Mouse (Mus musculus) small intestine, adult 2 months (tissue): Measurements from ENCODE around the gene Smarce1.

Experiments used
- CTCF ChIP-seq: fragments of 200-500 bp; IDR thresholded peaks from 2 replicates; pipeline ENCODE4 v1.5.1; 2012; ENCODE audit warnings: low read depth, mild to moderate bottlenecking, control low read depth, inconsistent platforms, low read length, moderate library complexity, mixed read lengths; ENCODE audit not compliant: insufficient replicate concordance, insufficient read length; ENCODE audit errors: extremely low read depth
- POLR2A ChIP-seq: fragments of 200-500 bp; IDR thresholded peaks from 2 replicates; pipeline ENCODE4 v1.6.1; 2012; ENCODE audit warnings: low read depth, mild to moderate bottlenecking, control low read depth, inconsistent platforms, low read length, moderate library complexity

DNA sequence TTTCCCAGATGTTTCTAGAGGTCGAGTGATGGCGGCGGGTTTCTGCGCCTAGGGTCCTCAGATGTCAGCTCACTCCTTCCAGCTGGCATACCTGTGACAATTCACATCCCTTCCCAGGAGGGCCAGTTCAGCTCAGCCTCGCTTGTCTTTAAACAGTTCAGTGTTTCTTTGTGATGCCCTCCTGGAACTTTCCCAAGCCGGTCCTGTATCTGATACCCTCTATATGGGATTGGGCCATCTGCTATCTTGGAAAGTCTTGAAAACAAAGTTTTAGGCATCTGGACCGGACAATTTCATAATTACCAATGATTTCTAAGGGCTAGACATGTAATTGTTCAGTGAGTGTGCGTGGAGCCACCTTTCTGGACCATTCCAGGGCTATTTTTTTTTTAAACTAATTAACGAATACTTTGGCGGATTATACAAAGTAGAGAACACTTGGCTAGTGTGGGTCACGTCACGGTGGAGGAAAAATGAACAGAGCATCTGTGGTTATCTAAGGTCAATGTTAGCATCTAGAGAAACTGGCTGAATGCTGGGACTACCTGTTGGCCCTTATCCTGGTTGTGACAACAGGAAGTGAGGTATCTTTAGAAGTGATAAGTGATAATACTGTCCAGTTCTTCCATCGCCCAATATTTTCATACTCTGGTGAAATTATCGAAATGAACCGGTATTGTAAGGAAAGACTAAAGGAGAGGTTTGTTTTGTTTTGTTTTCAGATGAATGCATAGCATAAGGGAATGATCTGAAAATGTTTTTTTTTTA lies 416 bp upstream of the Smarce1 start:
- TF ChIP-seq CTCF (no peak), POLR2A (no peak)
